Mouse (Mus musculus) urinary bladder, postnatal 36 days (tissue): ENCODE results near the gene Igfals.

Source experiments
- DNase-seq, 2 experiments: peaks; one replicate each; pipeline ENCODE4 v3.0.0; 2022; ENCODE audit warnings: low spot score in 2 of 2, mixed read lengths in 1 of 2

Igfals gene

GRCm38 (mm10) chr17:24861785-24862184 is 4.0 kb upstream of the Igfals start:
- no peak for DNase-seq

GRCm38 (mm10) chr17:24867914-24868313 is 2.1 kb downstream of the Igfals start:
- no peak for DNase-seq

GRCm38 (mm10) chr17:24873695-24874404 is 8.1 kb downstream of the Igfals start:
- DNase-seq: no peak

- DNase-seq: no peak
Measured at GRCm38 (mm10) chr17:24874405-24874745, 8.6 kb downstream of the Igfals start.

DNA sequence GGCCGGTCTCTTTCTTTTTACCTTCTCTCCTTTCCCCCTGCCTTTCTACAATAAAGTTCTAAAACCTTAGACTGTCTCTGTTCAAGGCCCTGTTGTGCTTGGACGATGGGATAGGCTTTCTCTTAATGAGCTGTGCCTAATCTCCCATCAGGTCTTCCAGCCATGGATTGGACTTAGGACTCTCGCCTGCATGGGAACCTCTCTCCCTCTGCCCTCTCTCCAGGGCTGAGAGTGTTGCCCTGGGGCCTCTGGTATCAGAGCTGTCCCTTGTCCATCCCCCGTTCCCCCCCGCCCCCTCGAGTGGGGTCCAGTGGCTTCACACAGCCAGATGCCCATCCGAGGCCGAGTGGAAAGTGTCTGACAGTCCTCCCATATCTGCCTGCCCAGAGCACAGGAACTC is 9.2 kb downstream of the Igfals start:
- no peak for DNase-seq

DNA sequence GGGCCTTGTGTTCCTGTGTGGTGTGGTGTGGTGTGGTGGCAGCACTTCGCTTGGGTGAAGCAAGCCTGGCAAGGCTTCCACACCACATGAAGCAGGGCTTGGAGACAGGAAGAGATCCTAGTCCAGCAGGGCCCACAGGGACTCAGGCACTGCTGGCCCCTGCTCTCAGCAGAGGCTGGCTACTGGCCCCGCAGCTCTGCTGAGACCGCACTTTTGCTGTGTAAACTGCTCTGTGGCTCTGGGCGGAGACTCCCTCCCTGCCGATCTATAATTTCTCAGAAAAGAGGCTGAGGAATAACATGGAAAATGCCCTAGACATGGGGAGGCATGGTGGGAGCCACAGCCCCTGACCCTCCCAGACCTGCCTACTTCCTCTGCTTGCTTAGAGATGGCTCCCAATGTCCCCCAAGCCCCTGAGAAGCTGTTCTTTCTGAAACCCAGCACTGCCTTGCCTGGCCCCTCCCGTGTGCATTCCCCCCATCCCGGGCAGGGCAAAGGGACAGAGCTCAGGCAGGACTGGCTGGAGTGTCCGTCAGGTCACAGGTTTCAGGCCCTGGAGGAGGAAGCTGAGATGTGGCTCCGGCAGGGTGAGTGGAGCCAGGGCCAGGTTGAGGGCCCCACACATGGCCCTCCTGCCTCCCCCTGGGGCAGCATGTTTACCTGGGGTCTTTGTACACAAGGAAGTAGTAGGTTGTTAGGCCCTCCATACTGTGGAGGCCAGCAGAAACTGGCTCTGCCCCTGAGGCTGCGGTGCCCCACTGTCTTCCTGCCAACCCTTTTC is 11.7 kb downstream of the Igfals start:
- no peak for DNase-seq

DNA sequence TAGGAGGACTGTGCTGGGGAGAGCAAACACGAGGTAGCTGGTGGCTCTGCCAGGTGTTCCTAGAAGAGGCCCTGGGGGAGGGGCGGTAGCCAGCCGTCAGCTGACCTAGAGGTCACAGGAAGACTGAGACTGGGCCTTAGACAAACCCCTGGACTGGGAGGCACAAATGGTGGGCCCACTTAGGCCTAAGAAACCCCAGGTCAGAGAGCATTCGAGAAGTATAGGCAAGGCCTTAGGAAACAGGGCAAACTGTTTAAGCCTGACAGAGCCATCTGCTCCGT is 12.3 kb downstream of the Igfals start:
- peak in 1 of 2 experiments; percentile 55 for DNase-seq

DNA sequence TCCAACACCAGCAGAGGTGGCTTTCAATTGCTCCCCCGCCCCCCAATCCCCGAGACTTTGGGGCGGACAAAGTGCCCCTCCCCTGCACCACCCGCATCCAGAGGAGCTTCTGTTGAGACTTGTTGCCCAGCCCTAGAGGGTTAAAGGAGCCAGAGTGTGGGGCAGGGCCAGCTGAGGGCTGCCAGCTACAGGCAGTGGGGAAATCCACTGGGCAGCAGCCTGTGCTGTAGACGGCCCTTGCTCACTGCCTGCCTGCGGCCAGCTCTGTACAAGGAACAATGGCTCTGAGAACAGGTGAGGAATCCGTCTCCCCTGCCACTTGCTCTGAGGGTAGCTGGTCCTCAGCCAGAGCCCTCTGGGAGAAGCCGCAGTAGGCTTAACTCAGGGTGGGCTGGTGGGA is 12.7 kb downstream of the Igfals start:
- peak in 1 of 2 experiments; percentile 39 for DNase-seq

DNA sequence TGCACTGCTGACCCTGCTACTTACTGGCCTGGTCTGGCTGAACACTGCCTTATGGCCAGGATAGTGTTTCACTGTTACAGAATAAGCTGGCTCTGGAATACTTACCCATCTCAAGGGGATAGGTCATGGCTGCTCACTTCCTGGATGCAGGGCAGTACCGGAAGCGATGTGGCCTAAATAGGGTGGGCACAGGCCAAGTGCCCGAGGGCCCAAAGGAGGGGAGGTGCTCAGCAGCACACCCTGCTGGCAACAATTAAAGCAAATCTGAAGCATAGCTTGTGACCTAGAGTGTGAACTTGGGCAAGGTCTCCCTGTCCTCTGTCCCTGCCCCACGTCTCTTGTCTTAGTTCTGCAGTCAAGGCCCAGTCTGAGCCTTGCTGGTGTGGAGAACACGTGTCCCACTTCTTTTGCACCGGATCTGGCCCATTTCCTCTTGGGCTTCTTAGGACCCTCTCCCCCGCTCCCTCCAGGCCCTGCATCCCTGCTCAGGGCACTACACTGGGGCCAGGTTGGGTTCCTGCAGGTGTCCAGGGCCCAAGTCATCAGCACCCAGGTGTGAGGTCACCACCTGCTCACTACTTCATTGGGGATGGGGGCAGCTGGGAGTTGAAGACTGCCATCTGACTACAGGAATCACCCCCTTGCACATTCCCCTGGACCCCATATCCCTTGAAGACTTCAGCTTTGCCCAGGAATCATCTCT is 16.1 kb downstream of the Igfals start:
- no peak for DNase-seq

DNA sequence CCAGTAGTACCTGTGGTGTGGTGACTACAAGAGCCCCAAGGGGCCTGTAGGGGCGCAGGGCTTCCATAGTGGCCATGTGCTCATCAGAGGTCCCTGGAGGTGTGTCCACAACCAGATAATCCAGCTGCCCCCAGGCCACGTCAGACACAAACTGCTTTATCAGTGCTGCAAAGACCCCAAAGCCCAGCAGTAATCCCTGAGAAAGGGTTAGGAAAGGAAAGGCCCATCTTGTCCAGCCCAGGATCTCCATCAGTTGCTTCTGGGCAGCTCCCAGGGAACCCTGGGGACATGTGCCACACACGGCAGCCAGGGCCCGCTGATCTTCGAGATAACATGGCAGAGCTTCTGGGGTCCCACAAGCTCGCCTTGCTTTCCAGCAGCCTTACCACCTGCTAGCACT is 18.6 kb downstream of the Igfals start:
- DNase-seq: no peak

- no peak for DNase-seq
Measured at GRCm38 (mm10) chr17:24885356-24886133, 19.7 kb downstream of the Igfals start.

GRCm38 (mm10) chr17:24886134-24886931 is 20.5 kb downstream of the Igfals start, which contains the start of the genes Nubp2 and Spsb3:
Gene Nubp2 (minus strand): TSS chr17:24886349.
Gene Spsb3 (plus strand): TSS chr17:24886643.
- peak; percentile 95 for DNase-seq

DNA sequence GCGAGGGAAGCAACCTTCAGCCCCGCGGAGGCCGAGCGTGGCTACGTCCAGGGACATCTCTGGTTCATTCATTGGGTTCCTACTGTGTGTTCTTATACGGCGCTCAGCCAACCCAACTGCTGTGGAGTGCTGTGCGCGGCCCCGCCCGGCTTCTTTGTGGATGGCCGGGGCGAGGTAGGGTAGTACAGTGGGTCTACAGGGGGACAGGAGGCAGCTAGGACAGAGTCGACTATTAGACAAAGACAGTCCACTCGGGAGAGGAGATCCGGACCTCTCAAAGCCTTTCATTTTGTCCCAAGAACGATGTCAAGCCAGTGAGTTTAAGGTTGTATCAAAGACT is 21.1 kb downstream of the Igfals start:
- DNase-seq: no peak

DNA sequence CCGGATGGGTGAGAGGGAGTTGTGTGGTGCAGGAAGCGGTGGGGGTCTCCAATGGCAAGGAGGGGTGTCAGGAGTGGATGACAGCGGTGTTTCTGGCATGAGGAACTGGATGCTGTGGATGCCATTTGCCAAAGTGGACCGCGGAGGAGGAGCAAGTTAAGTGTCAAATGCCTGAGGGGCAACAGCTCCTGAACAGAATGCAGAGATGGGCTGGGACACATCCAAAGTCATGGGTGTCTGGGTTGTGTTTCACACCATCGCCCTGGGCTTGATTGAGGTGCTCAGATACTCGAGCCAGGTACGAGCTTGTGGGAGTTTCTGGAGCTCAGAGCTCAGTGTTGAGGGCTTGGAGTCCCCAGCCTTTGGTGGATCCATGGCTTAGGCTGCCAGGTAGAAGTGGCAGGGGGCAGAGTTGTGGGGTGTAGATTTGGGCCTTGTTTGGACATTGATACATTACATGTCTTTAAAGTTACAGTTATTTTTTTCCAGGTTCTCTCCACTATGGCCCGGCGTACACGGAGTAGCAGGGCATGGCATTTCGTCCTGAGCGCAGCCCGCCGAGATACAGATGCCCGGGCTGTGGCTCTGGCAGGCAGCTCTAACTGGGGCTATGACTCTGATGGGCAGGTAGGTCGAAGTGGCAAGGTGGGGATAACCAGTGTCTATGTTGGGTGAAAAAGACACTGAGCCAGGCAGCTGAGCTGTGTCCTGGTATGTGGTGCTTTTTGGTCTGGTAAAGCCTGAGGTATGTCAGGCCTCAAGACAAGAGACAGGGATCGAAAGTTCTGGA is 21.7 kb downstream of the Igfals start:
- DNase-seq: no peak

- no peak for DNase-seq
Measured at GRCm38 (mm10) chr17:24888862-24889261, 23.1 kb downstream of the Igfals start.

DNA sequence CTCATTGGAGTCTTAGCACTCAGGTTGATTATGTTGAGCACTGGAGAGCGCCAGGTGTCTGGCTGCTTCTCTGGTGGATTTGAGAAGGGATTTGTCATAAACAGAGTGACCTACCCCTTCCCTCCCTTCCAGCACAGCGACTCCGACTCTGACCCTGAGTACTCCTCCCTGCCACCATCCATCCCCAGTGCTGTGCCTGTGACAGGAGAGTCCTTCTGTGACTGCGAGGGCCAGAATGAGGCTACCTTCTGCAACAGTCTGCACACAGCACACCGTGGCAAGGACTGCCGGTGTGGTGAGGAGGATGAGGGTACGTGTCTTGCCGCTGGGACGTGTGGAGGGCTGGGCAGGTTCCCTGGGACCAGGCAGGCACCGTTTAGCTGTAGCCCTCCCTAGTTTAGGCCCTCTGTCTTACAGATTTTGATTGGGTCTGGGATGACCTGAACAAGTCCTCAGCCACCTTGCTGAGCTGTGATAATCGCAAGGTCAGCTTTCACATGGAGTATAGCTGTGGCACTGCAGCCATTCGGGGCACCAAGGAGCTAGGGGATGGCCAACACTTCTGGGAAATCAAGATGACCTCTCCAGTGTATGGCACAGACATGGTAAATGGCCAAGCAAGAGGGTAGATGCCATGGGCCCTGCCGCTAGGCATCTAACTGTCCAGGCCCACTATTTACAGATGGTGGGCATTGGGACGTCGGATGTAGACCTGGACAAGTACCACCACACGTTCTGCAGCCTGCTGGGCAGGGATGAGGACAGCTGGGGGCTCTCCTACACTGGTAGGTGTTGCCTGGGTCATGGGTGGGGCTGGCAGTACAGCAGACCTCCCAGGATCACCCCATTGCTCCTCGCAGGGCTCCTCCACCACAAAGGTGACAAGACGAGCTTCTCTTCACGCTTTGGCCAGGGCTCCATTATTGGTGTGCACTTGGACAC is 24.6 kb downstream of the Igfals start:
- DNase-seq: no peak

GRCm38 (mm10) chr17:24891321-24891720 is 25.5 kb downstream of the Igfals start:
- DNase-seq: no peak

GRCm38 (mm10) chr17:24892785-24893184 is 27.0 kb downstream of the Igfals start:
- no peak for DNase-seq

GRCm38 (mm10) chr17:24893276-24893675 is 27.5 kb downstream of the Igfals start:
- DNase-seq: no peak
